Mouse (Mus musculus): ENCODE results near the gene Parpbp. TPM values are rescaled to one million over a fixed set of nuclear protein-coding genes. Genes with fewer than 3 reads are reported as not detected.

Gene Parpbp
- total and polyA plus RNA-seq, 2 experiments from 2014 or later: 0.83 to 7.7 TPM

- no peak for DNase-seq (ENCODE audit: low spot score)
- no peak for TF ChIP-seq CTCF (IDR thresholded peaks at IDR 0.05)
- H3K27ac ChIP-seq (ENCODE audit: low read depth, low read length): no peak overlapping the region
- H3K9me3 ChIP-seq (ENCODE audit: low read length): no peaks in the 10 kb centered on the region
- peaks cover 10% of the 10 kb centered on the region for H3K36me3 ChIP-seq (ENCODE audit: insufficient read depth, low read length)
- H3K4me2 ChIP-seq (ENCODE audit: low read depth, low read length, poor library complexity, severe bottlenecking): no peak overlapping the region
- WGBS: 89% methylated on average over 4 of the region's 4 CpGs
- H3K4me3 ChIP-seq (ENCODE audit: low read depth, low read length): no peak overlapping the region
- H3K9ac ChIP-seq (replicated peaks; ENCODE audit: low read length, poor library complexity, severe bottlenecking): no peak overlapping the region
- peaks cover 6% of the 10 kb centered on the region; the same call in 1 of the 2 replicates for H3K4me1 ChIP-seq (ENCODE audit: insufficient read depth, low read length)
- no peaks in the 10 kb centered on the region for H3K27me3 ChIP-seq (ENCODE audit: insufficient read depth, low read length)
- ATAC-seq (ENCODE audit: low FRiP score): no peak
These were observed 3.6 kb upstream of the Parpbp start for GRCm38 (mm10) chr10:88150381-88150780.

- Histone ChIP-seq H3K36me3 (ENCODE audit: insufficient read depth, low read length) (peaks cover 4% of the 10 kb centered on the region; the same call in 1 of the 2 replicates), H3K9ac (replicated peaks; ENCODE audit: low read length, poor library complexity, severe bottlenecking) (peak overlapping the region; percentile 86), H3K27ac (ENCODE audit: low read depth, low read length) (no peak overlapping the region), H3K27me3 (ENCODE audit: insufficient read depth, low read length) (no peaks in the 10 kb centered on the region), H3K9me3 (ENCODE audit: low read length) (no peaks in the 10 kb centered on the region), H3K4me2 (ENCODE audit: low read depth, low read length, poor library complexity, severe bottlenecking) (peak overlapping the region; percentile 93), H3K4me3 (ENCODE audit: low read depth, low read length) (peak overlapping the region; percentile 77), H3K4me1 (ENCODE audit: insufficient read depth, low read length) (peaks cover 6% of the 10 kb centered on the region; the same call in 1 of the 2 replicates)
- DNase-seq (ENCODE audit: low spot score) (no peak), ATAC-seq (ENCODE audit: low FRiP score) (peak; percentile 35; the same call in 1 of the 2 replicates)
- no peak for TF ChIP-seq CTCF (IDR thresholded peaks at IDR 0.05)
- 17% methylated on average over 7 of the region's 7 CpGs for WGBS
These were observed 554 bp downstream of the Parpbp start for GRCm38 (mm10) chr10:88146187-88146586.

GRCm38 (mm10) chr10:88135630-88136029 is 11.1 kb downstream of the Parpbp start:
- ATAC-seq (ENCODE audit: low FRiP score) (no peak), DNase-seq (ENCODE audit: low spot score) (no peak)
- Histone ChIP-seq H3K27ac (ENCODE audit: low read depth, low read length) (no peak overlapping the region), H3K4me1 (ENCODE audit: insufficient read depth, low read length) (no peaks in the 10 kb centered on the region), H3K36me3 (ENCODE audit: insufficient read depth, low read length) (no peaks in the 10 kb centered on the region), H3K4me3 (ENCODE audit: low read depth, low read length) (no peak overlapping the region), H3K4me2 (ENCODE audit: low read depth, low read length, poor library complexity, severe bottlenecking) (no peak overlapping the region), H3K9me3 (ENCODE audit: low read length) (no peaks in the 10 kb centered on the region), H3K9ac (replicated peaks; ENCODE audit: low read length, poor library complexity, severe bottlenecking) (no peak overlapping the region), H3K27me3 (ENCODE audit: insufficient read depth, low read length) (no peaks in the 10 kb centered on the region)
- WGBS: 98% methylated on average over 16 of the region's 16 CpGs
- TF ChIP-seq CTCF (IDR thresholded peaks at IDR 0.05): no peak

GRCm38 (mm10) chr10:88119721-88120120 is 27.0 kb downstream of the Parpbp start:
- Histone ChIP-seq H3K27me3 (ENCODE audit: insufficient read depth, low read length) (no peaks in the 10 kb centered on the region), H3K36me3 (ENCODE audit: insufficient read depth, low read length) (no peaks in the 10 kb centered on the region), H3K4me1 (ENCODE audit: insufficient read depth, low read length) (no peaks in the 10 kb centered on the region), H3K4me3 (ENCODE audit: low read depth, low read length) (no peak overlapping the region), H3K9ac (replicated peaks; ENCODE audit: low read length, poor library complexity, severe bottlenecking) (no peak overlapping the region), H3K9me3 (ENCODE audit: low read length) (no peaks in the 10 kb centered on the region), H3K4me2 (ENCODE audit: low read depth, low read length, poor library complexity, severe bottlenecking) (no peak overlapping the region), H3K27ac (ENCODE audit: low read depth, low read length) (no peak overlapping the region)
- TF ChIP-seq CTCF (IDR thresholded peaks at IDR 0.05): peak; percentile 78
- peak; percentile 50 for DNase-seq (ENCODE audit: low spot score)
- no peak for ATAC-seq (ENCODE audit: low FRiP score)

GRCm38 (mm10) chr10:88113290-88113689 is 33.5 kb downstream of the Parpbp start:
- no peak for TF ChIP-seq CTCF (IDR thresholded peaks at IDR 0.05)
- Histone ChIP-seq H3K27me3 (ENCODE audit: insufficient read depth, low read length) (no peaks in the 10 kb centered on the region), H3K4me2 (ENCODE audit: low read depth, low read length, poor library complexity, severe bottlenecking) (no peak overlapping the region), H3K4me1 (ENCODE audit: insufficient read depth, low read length) (no peaks in the 10 kb centered on the region), H3K27ac (ENCODE audit: low read depth, low read length) (no peak overlapping the region), H3K4me3 (ENCODE audit: low read depth, low read length) (no peak overlapping the region), H3K9ac (replicated peaks; ENCODE audit: low read length, poor library complexity, severe bottlenecking) (no peak overlapping the region), H3K36me3 (ENCODE audit: insufficient read depth, low read length) (no peaks in the 10 kb centered on the region), H3K9me3 (ENCODE audit: low read length) (no peaks in the 10 kb centered on the region)
- WGBS: 83% methylated on average over 2 of the region's 2 CpGs
- ATAC-seq (ENCODE audit: low FRiP score) (no peak), DNase-seq (ENCODE audit: low spot score) (peak; percentile 24)

GRCm38 (mm10) chr10:88106169-88106568 is 40.6 kb downstream of the Parpbp start:
- Histone ChIP-seq H3K27me3 (ENCODE audit: insufficient read depth, low read length) (no peaks in the 10 kb centered on the region), H3K36me3 (ENCODE audit: insufficient read depth, low read length) (no peaks in the 10 kb centered on the region), H3K9me3 (ENCODE audit: low read length) (no peaks in the 10 kb centered on the region), H3K9ac (replicated peaks; ENCODE audit: low read length, poor library complexity, severe bottlenecking) (no peak overlapping the region), H3K4me3 (ENCODE audit: low read depth, low read length) (no peak overlapping the region), H3K4me2 (ENCODE audit: low read depth, low read length, poor library complexity, severe bottlenecking) (no peak overlapping the region), H3K4me1 (ENCODE audit: insufficient read depth, low read length) (no peaks in the 10 kb centered on the region), H3K27ac (ENCODE audit: low read depth, low read length) (no peak overlapping the region)
- DNase-seq (ENCODE audit: low spot score) (no peak), ATAC-seq (ENCODE audit: low FRiP score) (no peak)
- TF ChIP-seq CTCF (IDR thresholded peaks at IDR 0.05): no peak
- WGBS: 97% methylated on average over 2 of the region's 2 CpGs
